Mouse (Mus musculus): Measurements from ENCODE around the gene Scn4b. TPM values are rescaled to one million over a fixed set of nuclear protein-coding genes. Genes with fewer than 3 reads are reported as not detected.
A peak's percentile ranks its signal among the peaks of the same experiment; 100 is the strongest.

Scn4b gene
- polyA plus RNA-seq, 1 experiment from 2014 or later = 0.13 TPM

- peaks cover 42% of the 10 kb centered on the region for H3K27me3 ChIP-seq
- H3K4me1 ChIP-seq = peaks cover 20% of the 10 kb centered on the region
- H3K4me2 ChIP-seq (replicated peaks) = no peak overlapping the region
- no peak overlapping the region for H3K9ac ChIP-seq
- no peak for ATAC-seq (ENCODE audit: low FRiP score, low read depth)
- H3K36me3 ChIP-seq = no peaks in the 10 kb centered on the region
- no peaks in the 10 kb centered on the region for H3K9me3 ChIP-seq
- H3K27ac ChIP-seq = no peak overlapping the region
- H3K4me3 ChIP-seq = no peak overlapping the region
- 21% methylated on average over 5 of the region's 5 CpGs for whole genome bisulfite sequencing
These were observed 4.5 kb upstream of the Scn4b start for GRCm38 (mm10) chr9:45133484-45134310.

- no peak overlapping the region for H3K27ac ChIP-seq
- no peaks in the 10 kb centered on the region for H3K36me3 ChIP-seq
- no peak for ATAC-seq (ENCODE audit: low FRiP score, low read depth)
- no peak overlapping the region for H3K4me2 ChIP-seq (replicated peaks)
- no peak overlapping the region for H3K9ac ChIP-seq
- H3K4me1 ChIP-seq = peaks cover 32% of the 10 kb centered on the region
- H3K9me3 ChIP-seq = no peaks in the 10 kb centered on the region
- no peak overlapping the region for H3K4me3 ChIP-seq
- 13% methylated on average over 7 of the region's 7 CpGs for WGBS
- peaks cover 69% of the 10 kb centered on the region for H3K27me3 ChIP-seq
These were observed 1.6 kb upstream of the Scn4b start for GRCm38 (mm10) chr9:45136442-45137169.

- Histone ChIP-seq H3K4me1 (peaks cover 29% of the 10 kb centered on the region), H3K9ac (peak overlapping the region; percentile 66), H3K36me3 (no peaks in the 10 kb centered on the region), H3K4me3 (peak overlapping the region; percentile 60), H3K9me3 (no peaks in the 10 kb centered on the region), H3K4me2 (replicated peaks) (peak overlapping the region; percentile 97), H3K27me3 (peaks cover 86% of the 10 kb centered on the region), H3K27ac (no peak overlapping the region)
- WGBS = 4% methylated on average over 7 of the region's 7 CpGs
- ATAC-seq (ENCODE audit: low FRiP score, low read depth) = no peak
These were observed 887 bp downstream of the Scn4b start for GRCm38 (mm10) chr9:45139082-45139481.

GRCm38 (mm10) chr9:45140945-45141344, 2.8 kb downstream of the Scn4b start:
- no peak for ATAC-seq (ENCODE audit: low FRiP score, low read depth)
- no peak overlapping the region for H3K4me3 ChIP-seq
- peak overlapping the region; percentile 31; the same call in 1 of the 2 replicates for H3K9ac ChIP-seq
- H3K27ac ChIP-seq = no peak overlapping the region
- H3K4me2 ChIP-seq (replicated peaks) = no peak overlapping the region
- peaks cover 28% of the 10 kb centered on the region for H3K4me1 ChIP-seq
- no peaks in the 10 kb centered on the region for H3K36me3 ChIP-seq
- peaks cover 88% of the 10 kb centered on the region for H3K27me3 ChIP-seq
- WGBS = 27% methylated on average over 7 of the region's 7 CpGs
- H3K9me3 ChIP-seq = no peaks in the 10 kb centered on the region

- H3K36me3 ChIP-seq = no peaks in the 10 kb centered on the region
- no peak for ATAC-seq (ENCODE audit: low FRiP score, low read depth)
- peaks cover 72% of the 10 kb centered on the region for H3K27me3 ChIP-seq
These were observed 4.5 kb downstream of the Scn4b start for GRCm38 (mm10) chr9:45142686-45143085.

GRCm38 (mm10) chr9:45145533-45146266, 7.5 kb downstream of the Scn4b start:
- 4% methylated on average over 27 of the region's 27 CpGs for WGBS
- H3K27ac ChIP-seq = no peak overlapping the region
- ATAC-seq (ENCODE audit: low FRiP score, low read depth) = peak; percentile 32; the same call in 1 of the 2 replicates

More at GRCm38 (mm10) chr9:45142686-45143085, 4.5 kb downstream of the Scn4b start:
- Histone ChIP-seq H3K27ac (no peak overlapping the region), H3K4me3 (no peak overlapping the region), H3K9me3 (no peaks in the 10 kb centered on the region), H3K4me2 (replicated peaks) (no peak overlapping the region), H3K4me1 (peaks cover 29% of the 10 kb centered on the region), H3K9ac (no peak overlapping the region)
- WGBS = 54% methylated on average over 3 of the region's 3 CpGs

GRCm38 (mm10) chr9:45146267-45146597, 8.0 kb downstream of the Scn4b start:
- no peaks in the 10 kb centered on the region for H3K36me3 ChIP-seq
- peaks cover 55% of the 10 kb centered on the region for H3K27me3 ChIP-seq
- H3K4me1 ChIP-seq = peaks cover 13% of the 10 kb centered on the region
- H3K27ac ChIP-seq = no peak overlapping the region
- peak overlapping the region; percentile 48 for H3K4me3 ChIP-seq
- no peak for ATAC-seq (ENCODE audit: low FRiP score, low read depth)
- WGBS = 2% methylated on average over 5 of the region's 5 CpGs
- H3K4me2 ChIP-seq (replicated peaks) = peak overlapping the region; percentile 86
- no peaks in the 10 kb centered on the region for H3K9me3 ChIP-seq
- H3K9ac ChIP-seq = peak overlapping the region; percentile 64

More at GRCm38 (mm10) chr9:45145533-45146266, 7.5 kb downstream of the Scn4b start:
- Histone ChIP-seq H3K27me3 (peaks cover 59% of the 10 kb centered on the region), H3K4me2 (replicated peaks) (peak overlapping the region; percentile 86), H3K9me3 (no peaks in the 10 kb centered on the region), H3K4me1 (peaks cover 14% of the 10 kb centered on the region), H3K9ac (peak overlapping the region; percentile 64), H3K4me3 (peak overlapping the region; percentile 48), H3K36me3 (no peaks in the 10 kb centered on the region)

GRCm38 (mm10) chr9:45150933-45151332, 12.7 kb downstream of the Scn4b start:
- H3K9ac ChIP-seq = no peak overlapping the region
- no peak overlapping the region for H3K4me2 ChIP-seq (replicated peaks)
- H3K4me1 ChIP-seq = peaks cover 2% of the 10 kb centered on the region
- no peak for ATAC-seq (ENCODE audit: low FRiP score, low read depth)
- H3K36me3 ChIP-seq = no peaks in the 10 kb centered on the region
- H3K27me3 ChIP-seq = peaks cover 18% of the 10 kb centered on the region
- H3K27ac ChIP-seq = no peak overlapping the region
- no peak overlapping the region for H3K4me3 ChIP-seq
- no peaks in the 10 kb centered on the region for H3K9me3 ChIP-seq
- WGBS = 89% methylated on average over 1 of the region's 1 CpGs

- Histone ChIP-seq H3K9me3 (peaks cover 4% of the 10 kb centered on the region; the same call in 1 of the 2 replicates), H3K27ac (no peak overlapping the region), H3K9ac (no peak overlapping the region), H3K4me2 (replicated peaks) (no peak overlapping the region), H3K36me3 (no peaks in the 10 kb centered on the region), H3K4me1 (no peaks in the 10 kb centered on the region), H3K4me3 (no peak overlapping the region), H3K27me3 (peaks cover 17% of the 10 kb centered on the region; the same call in 1 of the 2 replicates)
- 73% methylated on average over 7 of the region's 7 CpGs for WGBS
- ATAC-seq (ENCODE audit: low FRiP score, low read depth) = no peak
These were observed 15.2 kb downstream of the Scn4b start for GRCm38 (mm10) chr9:45153361-45153760.

GRCm38 (mm10) chr9:45167903-45168302, 29.7 kb downstream of the Scn4b start:
- 71% methylated on average over 5 of the region's 5 CpGs for WGBS
- no peak overlapping the region for H3K9ac ChIP-seq
- no peaks in the 10 kb centered on the region for H3K27me3 ChIP-seq
- no peak overlapping the region for H3K4me3 ChIP-seq
- H3K4me1 ChIP-seq = no peaks in the 10 kb centered on the region
- no peak overlapping the region for H3K27ac ChIP-seq
- no peak for ATAC-seq (ENCODE audit: low FRiP score, low read depth)
- no peaks in the 10 kb centered on the region for H3K36me3 ChIP-seq
- no peaks in the 10 kb centered on the region for H3K9me3 ChIP-seq
- H3K4me2 ChIP-seq (replicated peaks) = no peak overlapping the region

GRCm38 (mm10) chr9:45170150-45170549, 32.0 kb downstream of the Scn4b start:
- no peak overlapping the region for H3K4me3 ChIP-seq
- no peaks in the 10 kb centered on the region for H3K9me3 ChIP-seq
- no peak overlapping the region for H3K4me2 ChIP-seq (replicated peaks)
- no peaks in the 10 kb centered on the region for H3K4me1 ChIP-seq
- WGBS = 87% methylated on average over 5 of the region's 5 CpGs
- no peaks in the 10 kb centered on the region for H3K27me3 ChIP-seq
- no peak for ATAC-seq (ENCODE audit: low FRiP score, low read depth)
- H3K9ac ChIP-seq = no peak overlapping the region
- no peak overlapping the region for H3K27ac ChIP-seq
- no peaks in the 10 kb centered on the region for H3K36me3 ChIP-seq

Data from limb, embryonic 13.5 days (tissue).